Mouse (Mus musculus) hindlimb bud, embryonic 11.5 days (tissue): ENCODE data around the gene Angptl4.

ENCODE experiments used
- DNase-seq: peaks from one replicate; pipeline ENCODE4 v3.0.0-alpha.2; 2012; ENCODE audit warnings: low read depth, low spot score; ENCODE audit errors: extremely low spot score

The Angptl4 gene

DNA sequence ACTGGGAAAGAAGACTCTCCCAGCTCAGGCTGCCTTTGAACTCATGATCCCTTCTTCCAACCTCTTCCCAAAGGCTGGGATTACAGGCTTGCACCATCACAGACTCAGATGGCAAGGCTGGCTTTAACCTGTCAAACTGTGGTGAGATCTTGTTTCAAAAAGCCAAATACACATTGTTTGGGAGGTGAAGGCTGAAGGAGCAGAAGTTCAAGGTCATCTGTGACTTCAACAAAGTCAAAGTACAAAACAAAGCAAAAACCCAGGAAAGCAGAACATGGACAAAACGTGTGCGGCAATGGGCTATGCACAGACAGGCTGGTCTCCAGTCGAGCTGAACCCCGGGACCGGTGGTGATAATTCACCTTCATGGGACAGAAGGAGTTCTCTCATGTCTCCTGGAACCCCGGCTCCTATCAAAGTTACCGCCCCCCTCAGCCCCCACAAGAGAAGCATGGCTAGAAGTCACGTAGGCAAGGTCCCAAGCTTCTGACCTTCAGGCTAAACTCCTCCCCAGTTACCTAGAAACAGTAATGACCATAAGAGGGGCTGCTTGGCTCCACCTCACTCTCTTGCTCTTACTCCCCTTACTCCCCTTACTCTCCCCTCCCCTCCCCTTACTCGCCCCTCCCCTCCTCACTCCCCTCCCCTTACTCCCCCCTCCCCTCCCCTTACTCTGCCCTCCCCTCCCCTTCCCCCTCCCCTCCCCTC is 25.7 kb upstream of the Angptl4 start:
- no peak for DNase-seq

DNA sequence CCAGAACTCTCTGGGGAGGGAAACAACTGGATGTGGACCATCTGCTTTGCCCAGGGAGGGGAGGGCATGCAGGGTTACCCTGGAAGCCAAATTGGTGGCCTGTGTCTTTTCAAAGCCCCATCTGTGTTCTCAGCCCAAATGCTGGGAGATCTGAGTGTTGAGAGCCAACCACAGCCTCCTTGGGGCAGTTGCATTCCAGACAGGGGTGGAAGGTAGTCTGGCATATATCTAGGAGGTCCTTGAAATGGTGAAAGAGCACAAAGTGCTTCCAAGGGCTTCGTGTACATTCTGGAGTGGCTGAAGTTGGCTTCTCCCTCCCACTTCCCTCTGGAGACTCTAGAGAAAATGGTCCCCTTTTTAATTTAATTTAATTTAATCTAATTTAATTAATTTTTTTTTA is 23.1 kb upstream of the Angptl4 start:
- DNase-seq = no peak

DNA sequence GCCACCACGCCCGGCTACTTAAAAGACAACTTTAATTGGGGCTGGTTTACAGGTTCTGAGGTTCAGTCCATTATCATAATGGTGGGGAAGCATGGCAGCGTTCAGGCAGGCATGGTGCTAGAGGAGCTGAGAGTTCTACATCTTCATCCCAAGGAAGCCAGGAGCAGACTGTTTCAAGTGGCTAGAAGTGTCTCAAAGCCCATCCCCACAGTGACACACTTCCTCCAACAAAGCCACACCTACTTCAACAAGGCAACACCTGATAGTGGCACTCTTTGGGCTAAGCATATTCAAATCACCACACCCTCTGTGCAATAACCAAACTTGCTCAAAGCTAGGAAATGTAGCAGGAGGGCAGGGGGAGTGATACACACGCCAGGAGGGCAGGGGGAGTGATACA is 22.6 kb upstream of the Angptl4 start:
- DNase-seq = no peak

DNA sequence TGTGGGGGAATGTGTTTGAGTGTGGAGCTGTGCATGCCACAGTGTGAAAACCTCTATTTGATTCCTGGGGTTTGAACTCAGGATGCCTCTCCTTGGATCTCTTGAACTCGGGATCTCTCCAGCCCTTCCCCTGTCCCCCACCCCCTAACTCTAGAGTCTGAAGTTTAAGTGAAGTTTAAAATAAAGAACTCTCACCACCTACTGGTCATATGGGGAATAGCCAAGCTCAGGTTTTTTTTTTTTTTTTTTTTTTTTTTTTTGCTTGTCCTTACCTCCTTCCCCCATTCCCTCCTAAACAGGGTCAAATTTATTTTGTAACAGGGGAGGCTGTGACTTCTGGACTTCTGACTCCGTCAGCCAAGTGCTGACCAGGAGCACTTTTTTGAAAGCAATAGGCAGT is 20.6 kb upstream of the Angptl4 start:
- no peak for DNase-seq

DNA sequence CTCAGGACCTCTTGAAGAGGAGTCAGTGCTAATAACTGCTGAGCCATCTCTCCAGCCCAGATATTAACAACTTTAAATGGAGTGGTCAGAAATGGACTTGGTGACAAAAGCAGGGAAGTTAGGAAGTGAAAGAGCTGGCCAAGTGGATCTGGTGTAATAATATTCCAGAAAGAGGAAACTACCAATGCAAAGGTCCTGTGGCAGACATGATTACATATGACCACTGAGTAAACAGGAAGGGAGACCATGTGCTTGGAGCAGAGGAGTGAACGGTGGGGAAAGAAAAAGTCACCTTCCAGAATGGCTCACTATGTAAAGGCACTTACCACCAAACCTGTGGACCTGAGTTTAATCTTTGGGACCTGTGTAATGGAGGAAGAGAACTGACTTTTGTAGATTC is 17.6 kb upstream of the Angptl4 start:
- no peak for DNase-seq

DNA sequence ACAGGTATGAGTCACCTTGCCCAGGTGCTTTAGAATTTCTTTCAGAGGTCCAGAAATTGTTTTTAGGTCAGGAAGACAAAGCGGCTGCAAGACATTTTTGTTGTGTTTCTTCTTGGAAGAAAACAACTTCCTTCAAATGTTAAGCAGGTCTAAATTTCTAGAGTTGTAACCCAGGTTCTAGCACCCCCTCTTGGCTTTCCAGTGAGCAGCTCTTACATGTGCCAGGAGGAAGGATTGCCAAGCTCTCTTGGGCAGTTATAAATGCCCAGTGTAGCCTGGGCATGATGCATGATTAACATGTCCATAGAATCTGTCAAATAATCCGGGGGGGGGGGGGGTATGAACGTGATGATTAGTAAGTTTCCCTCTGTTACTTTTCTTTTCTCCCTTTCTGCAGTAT is 16.7 kb upstream of the Angptl4 start:
- no peak for DNase-seq

DNA sequence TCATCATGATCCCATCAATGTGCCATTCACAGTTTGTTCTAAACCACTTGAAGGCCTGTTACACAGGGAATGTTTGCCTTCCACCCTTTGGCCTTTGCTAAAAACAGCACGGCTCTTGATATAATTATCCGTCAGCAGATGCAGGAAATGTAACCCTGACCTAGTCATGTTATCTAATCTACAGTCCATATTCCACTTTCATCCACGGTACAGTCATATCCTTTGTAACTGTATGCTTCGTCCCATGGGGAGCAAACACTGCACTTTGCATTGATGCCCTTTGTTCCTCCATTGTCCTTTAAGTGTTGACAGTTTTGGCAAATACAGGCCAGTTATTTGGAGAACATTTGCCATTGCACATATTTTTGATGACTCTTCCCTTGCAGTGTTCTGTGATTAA is 7.1 kb upstream of the Angptl4 start:
- no peak for DNase-seq

DNA sequence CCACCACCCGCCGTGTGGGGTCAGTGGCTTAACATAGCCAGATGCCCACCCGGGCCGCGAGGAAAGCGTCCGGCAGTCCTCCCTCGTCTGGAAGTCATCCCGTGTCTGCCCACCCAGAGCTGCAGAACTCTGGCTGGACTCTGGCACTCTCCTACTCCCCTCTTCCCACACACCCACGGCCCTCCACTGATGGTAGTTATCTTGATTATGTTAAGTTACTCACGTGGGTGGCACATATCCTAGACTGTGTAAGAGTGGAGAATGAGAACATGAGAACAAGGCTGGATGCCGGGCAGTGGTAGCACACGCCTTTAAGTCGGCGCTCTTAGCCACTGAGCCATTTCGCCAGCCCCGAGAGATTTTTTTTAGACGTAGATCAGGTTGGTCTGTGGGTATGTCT is 4.7 kb upstream of the Angptl4 start:
- no peak for DNase-seq

DNA sequence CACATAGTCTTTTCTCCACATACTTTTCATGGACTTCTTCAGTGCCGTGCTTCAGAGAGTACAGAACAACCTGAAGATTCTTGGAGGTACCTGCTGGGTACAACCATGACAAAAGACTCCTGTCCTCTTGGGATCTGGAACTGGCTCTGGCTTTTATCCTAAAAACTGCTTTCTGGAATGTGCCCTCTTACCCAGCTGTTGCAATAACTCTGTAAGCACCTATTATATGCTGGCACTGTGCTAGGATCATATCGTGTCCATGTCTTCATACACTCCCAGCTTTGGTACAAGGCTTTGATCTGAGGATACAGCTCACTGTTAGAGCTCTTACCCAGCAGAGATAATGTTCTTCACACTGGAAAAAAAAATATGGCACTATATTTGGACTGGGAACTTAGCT is 3.3 kb upstream of the Angptl4 start:
- DNase-seq = no peak

DNA sequence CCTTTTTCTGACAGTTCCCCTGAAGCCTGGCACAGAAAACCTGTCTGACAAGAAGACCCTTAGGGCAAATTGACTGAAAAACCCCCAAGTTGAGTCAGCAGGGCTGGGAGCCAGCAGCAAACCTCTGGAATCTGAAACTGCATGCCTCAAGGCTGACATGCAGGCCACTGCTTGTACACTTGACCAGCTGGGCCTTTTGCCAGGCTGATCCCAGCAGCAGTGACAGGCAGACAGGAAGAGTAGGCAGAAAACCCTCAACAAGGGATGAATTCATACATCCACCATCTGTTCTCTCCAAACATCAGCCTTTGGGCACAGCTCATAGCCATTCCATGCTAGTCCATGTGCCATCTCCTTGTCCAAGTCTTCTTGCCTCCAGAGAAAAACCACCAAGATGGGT is 1.8 kb upstream of the Angptl4 start:
- DNase-seq = no peak

DNA sequence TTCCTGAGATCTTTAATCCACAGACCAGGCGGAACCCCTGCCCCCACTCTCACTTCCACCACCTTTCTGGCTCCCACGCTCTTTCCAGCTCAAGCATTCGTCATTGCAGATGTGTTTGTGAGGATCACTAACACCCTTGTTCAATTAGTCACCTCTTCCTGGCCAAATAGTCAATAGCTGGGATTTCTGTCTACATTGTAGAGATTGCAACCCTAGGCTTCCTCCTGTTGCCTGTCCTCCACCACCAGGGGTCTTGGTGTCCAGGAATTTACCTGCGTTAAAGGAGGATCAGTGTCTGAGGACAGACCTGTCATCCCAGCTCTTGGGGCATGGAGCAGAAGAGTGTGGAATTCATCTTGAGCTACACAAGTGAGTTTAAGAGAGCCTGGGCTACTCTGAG is 437 bp upstream of the Angptl4 start:
- DNase-seq = no peak

DNA sequence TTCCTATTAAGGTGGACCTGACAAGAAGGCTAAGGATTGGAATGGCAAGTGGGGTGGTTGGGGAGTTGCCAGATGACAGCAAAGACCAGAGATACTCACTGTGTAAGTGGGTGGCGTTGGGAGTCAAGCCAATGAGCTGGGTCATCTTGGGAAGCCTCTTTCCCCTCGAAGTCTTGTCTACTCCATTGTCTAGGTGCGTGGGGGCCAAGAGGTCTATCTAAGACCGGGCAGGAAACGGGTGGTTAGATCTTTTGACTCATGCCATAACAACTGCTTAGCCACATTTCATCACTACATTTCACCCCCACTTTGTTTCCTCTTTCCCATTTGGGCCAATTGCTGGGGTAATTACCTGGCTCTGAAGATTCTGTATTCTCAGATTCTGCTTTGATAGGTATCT is 1.2 kb downstream of the Angptl4 start:
- no peak for DNase-seq

DNA sequence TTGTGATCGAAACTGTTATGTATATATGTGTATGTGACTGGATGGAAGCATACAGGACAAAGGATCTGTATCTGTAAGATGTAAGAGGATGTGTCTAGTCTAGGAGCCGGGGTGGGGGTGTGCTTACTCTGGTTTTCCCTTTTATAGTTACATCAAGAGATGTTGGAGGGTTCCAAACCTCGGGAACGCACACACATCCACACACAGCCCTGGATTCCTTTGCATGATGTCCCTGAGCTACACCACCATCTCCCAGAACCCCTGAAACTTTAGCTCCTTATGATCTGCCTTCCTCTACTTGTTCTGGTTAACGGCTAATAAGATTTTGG is 1.7 kb downstream of the Angptl4 start:
- DNase-seq = no peak

DNA sequence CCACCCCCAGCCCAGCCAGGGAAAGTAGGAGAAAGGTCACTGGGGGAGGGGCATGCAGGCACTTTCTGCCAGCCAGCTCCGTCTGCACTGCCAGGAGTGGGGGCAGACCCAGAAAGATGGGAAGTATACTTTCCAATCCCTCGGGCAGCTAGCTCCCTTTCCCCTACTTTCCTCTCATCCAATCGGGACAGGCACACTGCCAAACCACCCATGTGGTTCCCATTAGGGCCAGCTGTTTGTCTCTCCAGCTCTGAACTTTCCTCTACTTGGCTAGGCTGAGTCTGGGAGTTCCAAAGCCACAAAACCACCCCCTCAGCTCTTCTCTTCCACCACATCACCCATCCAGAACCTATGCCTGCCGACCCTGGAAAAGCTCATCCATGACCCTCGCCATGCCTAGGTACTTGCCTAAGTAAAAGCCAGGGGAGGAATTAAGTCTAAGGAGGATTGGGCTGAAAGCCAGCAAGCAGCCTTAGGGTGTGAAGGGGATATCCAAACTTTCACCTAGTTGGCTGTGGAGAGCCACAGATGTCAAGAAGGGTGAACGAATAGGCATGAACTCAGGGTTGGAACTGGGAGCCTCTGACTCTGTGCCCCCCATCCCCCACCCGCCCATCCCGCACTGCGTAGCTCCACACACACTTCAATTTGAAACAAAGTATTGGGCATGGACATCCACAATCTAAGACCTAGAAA is 2.2 kb downstream of the Angptl4 start:
- peak; percentile 88 for DNase-seq

DNA sequence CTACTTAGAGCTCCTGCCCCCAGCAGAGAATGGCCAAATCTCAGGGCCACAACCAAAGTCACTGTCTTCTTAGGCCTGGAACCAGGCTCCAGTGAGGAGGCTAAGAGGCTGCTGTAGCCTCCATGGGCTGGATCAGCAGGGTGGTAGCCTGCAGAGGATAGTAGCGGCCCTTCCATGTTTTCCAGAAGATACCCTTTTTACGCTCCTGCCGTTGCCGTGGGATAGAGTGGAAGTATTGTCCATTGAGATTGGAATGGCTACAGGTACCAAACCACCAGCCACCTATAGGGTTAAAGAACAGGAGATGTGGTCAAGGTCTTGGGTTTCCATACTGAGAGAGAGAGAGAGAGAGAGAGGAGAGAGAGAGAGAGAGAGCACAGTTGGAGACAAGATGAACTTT is 6.3 kb downstream of the Angptl4 start:
- DNase-seq = no peak

DNA sequence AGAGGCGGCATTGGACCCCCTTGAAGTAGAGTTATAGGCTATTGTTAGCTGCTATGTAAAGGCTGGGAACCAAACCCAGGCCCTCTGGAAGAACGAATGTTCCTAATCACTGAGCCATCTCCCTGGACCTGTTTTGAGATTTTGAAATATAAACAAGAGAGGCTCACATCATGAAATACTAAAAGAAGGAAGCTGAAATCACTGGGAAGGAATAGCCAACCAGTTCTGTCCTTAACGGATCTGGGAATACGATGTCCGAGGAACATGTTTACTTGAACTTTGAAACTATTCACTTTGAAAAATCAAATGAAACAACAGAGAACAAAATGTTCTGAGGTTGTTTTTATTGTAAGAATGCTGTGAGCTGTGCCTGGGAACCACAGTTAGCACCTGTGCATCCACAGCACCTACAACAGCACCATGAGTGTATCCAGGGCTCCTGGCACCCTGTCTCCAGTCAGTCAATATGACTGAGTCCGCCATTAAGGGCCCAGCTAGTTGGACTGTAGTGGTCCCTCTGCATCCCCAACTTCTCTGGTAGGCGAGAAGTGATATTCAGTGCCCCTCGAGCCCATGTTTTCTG is 7.0 kb downstream of the Angptl4 start:
- no peak for DNase-seq

DNA sequence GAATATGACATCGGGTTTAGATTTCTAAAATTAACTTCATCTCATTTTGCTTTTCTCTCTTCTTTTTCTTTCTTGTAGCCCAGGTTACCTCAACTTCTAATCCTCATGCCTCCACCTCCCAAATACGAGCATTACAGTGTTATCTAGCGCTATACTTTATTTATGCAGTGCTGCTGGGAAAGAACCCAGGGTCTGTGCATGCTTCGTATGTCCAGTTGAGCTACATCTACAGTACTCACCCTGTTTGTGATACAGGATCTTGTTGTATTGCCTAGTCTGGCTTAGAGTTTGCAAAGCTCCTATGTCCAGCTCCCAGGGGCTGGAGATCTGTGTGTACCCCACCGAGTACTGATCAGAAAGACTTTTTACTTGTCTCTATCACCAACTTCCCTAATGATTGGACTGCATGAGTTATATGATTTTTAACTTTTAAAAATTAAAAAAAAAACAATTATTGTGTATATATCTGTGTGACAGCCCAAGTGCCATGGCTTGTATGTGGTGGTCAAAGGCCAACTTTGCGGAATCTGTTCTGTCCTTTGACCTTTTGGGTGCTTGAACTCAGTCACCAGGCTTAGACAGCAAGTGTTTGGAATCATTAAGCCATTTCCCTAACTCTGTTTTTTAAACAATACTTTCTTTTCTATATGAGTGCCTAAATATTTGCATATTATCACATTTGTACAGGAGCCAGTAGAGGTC is 7.6 kb downstream of the Angptl4 start:
- DNase-seq = no peak

DNA sequence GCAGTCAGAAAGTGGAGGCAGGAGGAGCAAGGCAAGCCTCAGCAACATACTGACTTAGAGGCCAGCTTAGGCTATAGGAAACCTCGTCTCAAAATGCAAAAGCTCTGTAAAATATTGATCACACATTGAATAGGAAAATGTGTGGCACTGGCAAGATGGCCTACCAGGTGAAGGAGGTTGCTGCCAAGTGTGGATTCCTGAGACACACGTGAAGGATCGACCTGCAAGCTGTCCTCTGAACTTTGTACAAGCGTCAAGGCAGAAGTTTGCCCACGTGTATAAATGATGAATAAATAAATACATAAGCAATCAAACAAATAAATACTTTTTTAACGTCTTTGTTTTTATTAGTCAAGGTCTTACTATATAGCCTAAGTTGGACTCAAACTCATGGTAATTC is 8.2 kb downstream of the Angptl4 start:
- DNase-seq = no peak

DNA sequence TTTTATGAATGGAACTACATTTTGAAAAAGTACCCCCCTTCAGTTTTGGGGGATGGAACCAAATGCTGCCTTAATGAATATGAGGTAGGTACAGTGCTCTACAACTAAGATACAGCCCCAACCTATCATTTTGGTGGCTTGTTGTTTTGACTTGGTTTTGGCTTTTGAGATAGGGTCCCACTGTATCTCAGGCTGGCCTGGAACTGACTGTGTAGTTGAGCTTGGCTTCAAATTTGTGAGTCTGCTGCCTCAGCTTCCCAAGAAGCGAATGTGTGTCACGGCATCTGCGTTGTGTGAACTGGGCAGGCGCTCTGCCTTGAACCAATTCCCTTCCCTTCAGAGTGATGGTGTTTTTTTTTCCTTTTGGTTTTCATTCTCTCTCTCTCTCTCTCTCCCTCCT is 10.0 kb downstream of the Angptl4 start:
- no peak for DNase-seq

DNA sequence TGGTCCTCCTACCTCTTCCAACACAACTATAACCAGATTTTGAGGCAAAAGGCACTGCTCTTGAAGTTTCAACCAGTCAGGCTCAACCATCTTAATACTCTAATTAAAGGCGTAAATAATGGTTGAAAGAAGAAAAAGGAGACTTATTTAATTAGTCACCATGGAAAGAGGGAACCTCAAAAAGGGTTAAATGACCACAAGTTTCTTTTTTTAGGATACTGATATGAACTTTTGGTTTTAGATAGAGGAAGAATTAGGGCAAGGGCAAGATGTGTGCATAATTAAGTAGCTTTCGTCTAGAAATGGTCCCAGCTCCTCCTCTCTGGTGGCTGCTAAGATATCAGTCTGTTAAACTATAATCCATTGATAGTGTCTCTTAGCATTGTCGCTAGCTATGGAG is 15.2 kb downstream of the Angptl4 start:
- DNase-seq = no peak

DNA sequence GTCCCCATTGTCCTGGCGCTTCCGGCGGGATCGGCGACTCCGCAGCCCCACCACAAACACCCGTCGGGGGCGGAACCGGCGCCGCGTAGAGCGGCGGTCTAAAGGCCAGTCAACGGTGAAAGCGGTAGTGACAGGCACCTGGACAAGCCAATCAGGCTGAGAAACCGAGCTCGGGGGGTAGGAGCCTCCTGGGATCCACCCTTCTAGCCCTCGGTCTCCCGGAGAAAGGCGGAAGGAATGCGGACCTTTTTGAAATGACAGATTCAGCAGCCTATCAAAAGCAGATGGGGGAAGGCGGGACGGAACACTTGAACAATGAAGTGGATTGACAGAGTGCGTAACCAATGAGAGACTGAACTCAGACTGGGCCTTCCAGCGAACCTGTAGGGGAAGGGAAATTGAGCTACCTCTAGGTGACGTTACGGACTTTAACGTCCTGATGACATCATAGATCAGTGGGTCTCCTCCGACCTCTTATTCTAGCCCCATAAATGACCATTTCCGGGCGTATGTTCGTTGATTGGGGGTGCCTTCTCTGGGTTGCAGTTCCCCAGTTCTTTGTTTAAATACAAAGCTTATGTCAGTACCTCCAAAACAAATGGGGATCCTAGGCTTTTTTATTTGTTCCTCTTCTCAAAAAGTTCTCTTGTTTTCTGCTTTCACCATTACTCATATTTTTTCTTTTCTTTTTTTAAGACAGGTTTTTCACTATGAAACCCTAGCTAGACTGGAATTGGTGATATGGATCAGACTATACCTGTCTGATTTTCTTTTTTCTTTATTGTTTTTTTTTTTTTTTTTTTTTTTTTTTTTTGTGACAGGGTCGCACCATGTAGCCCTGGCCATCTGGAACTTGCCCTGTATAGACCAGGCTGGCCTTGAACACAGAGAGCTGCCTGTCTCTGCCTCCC is 21.1 kb downstream of the Angptl4 start, which contains the start of gene Rab11b:
Rab11b (minus strand) TSS at position 276 of the 911 bp plus-strand sequence.
- DNase-seq = peak; percentile 100
